Mouse (Mus musculus): Measurements from ENCODE around the gene Slirp. TPM values are rescaled to one million over a fixed set of nuclear protein-coding genes. Genes with fewer than 3 reads are reported as not detected.
"Not testable (repeated sequence)": the region's sequence is repeated elsewhere in the genome, so short reads cannot be mapped to it uniquely, and the experiment has no call there.

The Slirp gene
- polyA plus RNA-seq, 1 experiment: 65.2 TPM

DNA sequence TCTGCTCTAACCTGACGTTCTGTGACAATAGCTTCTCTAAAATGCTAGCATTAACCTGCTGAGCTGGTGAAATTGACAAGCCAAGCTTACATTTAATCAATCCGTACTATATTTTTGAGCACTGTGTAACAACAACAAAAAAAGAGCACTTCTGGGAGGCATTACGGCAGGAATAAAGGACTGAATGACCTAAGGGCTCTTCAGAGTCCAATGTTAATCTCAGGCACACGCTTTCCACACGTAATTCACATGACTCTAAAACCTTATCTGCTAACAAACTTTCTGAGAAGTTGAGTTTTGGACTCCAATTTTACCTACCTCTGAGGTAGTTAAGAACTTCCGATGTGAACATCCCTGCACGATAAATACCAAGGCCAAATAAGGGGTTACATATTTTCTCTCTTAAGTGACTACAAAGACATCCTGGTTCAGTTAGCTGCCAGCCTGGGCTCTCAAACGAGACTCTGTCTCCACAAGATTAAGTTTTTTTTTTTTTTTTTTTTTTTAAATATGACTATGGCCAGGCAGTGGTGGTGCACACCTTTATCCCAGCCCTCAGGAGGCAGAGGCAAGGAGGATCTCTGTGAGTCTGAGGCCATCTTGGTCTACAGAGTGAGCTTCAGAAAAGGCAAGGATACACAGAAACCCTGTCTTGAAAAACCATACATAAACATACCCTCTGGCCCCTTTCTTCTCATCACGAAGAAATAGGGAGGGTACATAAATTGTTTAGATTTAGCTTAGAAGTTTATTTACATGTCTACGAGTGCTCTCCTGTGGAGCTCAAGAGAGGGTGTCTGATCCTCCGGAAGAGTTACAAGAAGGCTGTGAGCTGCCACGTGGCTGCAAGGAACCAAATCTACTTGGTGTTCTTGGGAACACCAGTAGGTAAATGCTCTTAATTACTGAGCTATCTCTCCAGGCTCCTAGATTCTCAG lies 1.2 kb upstream of the Slirp start:
- TF ChIP-seq CTCF (IDR thresholded peaks at IDR 0.05; ENCODE audit: borderline replicate concordance, extremely low read depth, insufficient read depth, insufficient read length) (no peak), POLR2A (IDR thresholded peaks at IDR 0.05; ENCODE audit: borderline replicate concordance, extremely low read depth, insufficient read depth, insufficient read length, poor library complexity, severe bottlenecking) (no peak)
- peak; percentile 45 for DNase-seq (ENCODE audit: low read depth)

GRCm38 (mm10) chr12:87443115-87443699 lies 489 bp upstream of the Slirp start:
- TF ChIP-seq CTCF (IDR thresholded peaks at IDR 0.05; ENCODE audit: borderline replicate concordance, extremely low read depth, insufficient read depth, insufficient read length) (no peak), POLR2A (IDR thresholded peaks at IDR 0.05; ENCODE audit: borderline replicate concordance, extremely low read depth, insufficient read depth, insufficient read length, poor library complexity, severe bottlenecking) (no peak)
- no peak for DNase-seq (ENCODE audit: low read depth)

- TF ChIP-seq POLR2A (IDR thresholded peaks at IDR 0.05; ENCODE audit: borderline replicate concordance, extremely low read depth, insufficient read depth, insufficient read length, poor library complexity, severe bottlenecking): no peak
- TF ChIP-seq CTCF (IDR thresholded peaks at IDR 0.05; ENCODE audit: borderline replicate concordance, extremely low read depth, insufficient read depth, insufficient read length): no peak
- no peak for DNase-seq (ENCODE audit: low read depth)
Measured at GRCm38 (mm10) chr12:87444211-87444610, 515 bp downstream of the Slirp start.

DNA sequence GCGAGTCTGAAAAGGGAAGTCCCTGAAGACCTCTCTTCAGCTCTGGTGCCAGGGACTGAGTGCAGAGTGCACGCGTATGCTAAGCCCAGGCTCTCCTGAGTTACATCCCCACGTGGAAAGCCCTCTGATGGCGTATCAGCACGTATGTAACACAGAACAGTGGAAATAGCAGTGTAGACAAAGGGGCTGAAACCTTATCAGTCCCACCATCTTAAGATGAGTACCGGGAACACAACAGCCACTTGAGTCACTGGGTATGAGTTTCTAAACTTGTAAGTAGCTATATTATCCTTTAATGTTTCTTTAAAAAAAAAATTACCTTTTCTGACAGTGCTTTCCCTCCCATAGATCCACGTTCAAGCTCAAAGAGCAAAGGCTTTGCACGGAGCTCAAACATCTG lies 5.8 kb downstream of the Slirp start:
- DNase-seq (ENCODE audit: low read depth): no peak
- TF ChIP-seq CTCF (IDR thresholded peaks at IDR 0.05; ENCODE audit: borderline replicate concordance, extremely low read depth, insufficient read depth, insufficient read length) (no peak), POLR2A (IDR thresholded peaks at IDR 0.05; ENCODE audit: borderline replicate concordance, extremely low read depth, insufficient read depth, insufficient read length, poor library complexity, severe bottlenecking) (no peak)

DNA sequence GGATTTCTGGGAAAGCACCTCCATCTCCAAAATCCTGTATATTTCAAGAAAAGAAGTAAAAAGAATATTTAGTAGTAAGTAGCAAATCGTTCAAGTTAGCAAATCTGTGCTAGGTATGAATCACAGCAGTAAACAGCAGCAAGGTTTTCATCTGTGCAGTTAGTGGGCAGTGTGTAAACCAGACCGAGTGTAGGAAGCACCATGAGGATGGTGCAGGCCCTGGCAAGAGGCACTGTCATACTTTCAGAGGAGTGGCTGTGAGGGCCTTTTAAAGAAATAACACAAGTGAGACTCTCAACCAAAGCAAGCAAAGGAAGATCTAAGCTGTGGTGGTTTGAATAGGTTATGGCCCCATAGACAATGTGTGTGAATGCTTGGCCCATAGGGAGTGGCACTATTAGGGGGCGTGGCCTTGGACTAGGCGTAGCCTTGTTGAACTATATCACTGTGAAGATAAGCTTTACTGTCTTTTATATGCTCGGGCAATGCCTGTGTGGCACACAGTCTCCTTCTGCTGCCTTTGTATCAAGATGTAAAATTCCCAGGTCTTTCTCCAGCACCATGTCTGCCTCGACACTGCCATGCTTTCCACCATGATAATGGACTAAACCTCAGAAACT lies 21.1 kb downstream of the Slirp start:
- TF ChIP-seq POLR2A (IDR thresholded peaks at IDR 0.05; ENCODE audit: borderline replicate concordance, extremely low read depth, insufficient read depth, insufficient read length, poor library complexity, severe bottlenecking): no peak
- no peak for TF ChIP-seq CTCF (IDR thresholded peaks at IDR 0.05; ENCODE audit: borderline replicate concordance, extremely low read depth, insufficient read depth, insufficient read length)
- DNase-seq (ENCODE audit: low read depth): no peak

GRCm38 (mm10) chr12:87470263-87471136 lies 26.8 kb downstream of the Slirp start:
- DNase-seq (ENCODE audit: low read depth): peak; percentile 3
- TF ChIP-seq POLR2A (IDR thresholded peaks at IDR 0.05; ENCODE audit: borderline replicate concordance, extremely low read depth, insufficient read depth, insufficient read length, poor library complexity, severe bottlenecking) (no peak), CTCF (IDR thresholded peaks at IDR 0.05; ENCODE audit: borderline replicate concordance, extremely low read depth, insufficient read depth, insufficient read length) (no peak)

DNA sequence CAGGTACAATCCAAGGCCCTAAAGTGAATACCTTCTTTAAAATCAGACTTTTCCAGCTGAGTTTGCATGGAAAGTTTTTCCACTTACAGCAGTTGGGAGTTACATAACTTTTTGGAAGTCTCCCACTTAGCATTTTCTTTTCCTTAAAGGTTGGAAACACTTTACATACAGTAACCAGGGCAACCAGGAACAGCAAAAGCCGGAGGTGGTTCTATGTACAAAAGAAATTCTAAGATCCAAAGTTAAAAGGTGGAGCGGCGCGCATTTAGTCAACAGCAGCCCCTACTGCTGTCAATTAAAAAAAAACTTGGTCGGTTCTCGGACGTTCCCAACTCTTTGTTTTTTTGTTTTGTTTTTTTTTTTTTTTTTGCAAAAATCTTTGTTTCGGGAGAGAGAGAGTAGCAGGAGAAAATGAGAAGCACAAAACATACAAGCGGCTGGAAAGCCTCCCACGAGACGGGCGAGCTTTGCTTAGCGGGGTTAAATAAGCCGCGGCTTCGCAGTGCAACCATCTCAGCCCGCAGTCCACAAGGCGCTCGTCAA lies 27.8 kb downstream of the Slirp start:
- no peak for DNase-seq (ENCODE audit: low read depth)
- no peak for TF ChIP-seq POLR2A (IDR thresholded peaks at IDR 0.05; ENCODE audit: borderline replicate concordance, extremely low read depth, insufficient read depth, insufficient read length, poor library complexity, severe bottlenecking)
- TF ChIP-seq CTCF (IDR thresholded peaks at IDR 0.05; ENCODE audit: borderline replicate concordance, extremely low read depth, insufficient read depth, insufficient read length): no peak

DNA sequence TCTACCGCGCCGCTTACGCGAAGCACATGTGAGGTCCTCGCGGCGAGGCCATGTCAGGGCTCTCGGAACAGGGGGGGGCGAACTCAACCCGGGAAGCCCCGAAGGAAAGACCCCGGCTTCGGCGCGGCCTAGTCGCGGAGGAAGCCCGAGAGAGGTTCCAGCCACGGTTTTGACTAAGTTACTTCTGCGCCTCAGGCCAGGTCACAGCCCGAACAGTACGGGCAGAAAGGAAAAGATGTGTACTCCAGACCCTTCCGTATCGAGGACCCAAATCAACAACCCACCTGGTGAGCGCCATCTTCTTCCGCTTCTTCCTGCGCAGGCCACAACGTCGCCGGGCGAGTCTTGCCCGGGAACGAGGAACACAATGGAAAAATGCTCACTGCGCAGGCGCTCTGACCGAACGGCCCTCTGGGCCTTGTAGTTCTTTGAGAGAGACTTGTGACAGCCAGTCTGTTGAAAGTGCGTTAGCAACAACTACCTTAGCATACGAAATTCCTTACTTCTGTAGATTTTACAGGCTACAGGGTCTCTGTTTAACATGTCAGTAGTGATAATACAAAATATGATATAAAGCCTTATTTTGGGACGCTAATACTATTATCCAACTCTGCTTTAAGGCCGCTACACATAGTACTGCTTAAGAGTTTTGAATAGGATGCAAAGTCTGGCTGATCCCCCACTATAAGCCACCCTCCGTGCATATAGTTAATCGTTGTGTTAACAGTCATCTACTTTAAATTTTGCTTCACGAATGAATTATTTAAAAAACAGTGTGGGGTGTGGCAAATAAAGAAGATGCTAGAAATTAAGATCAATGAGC lies 28.5 kb downstream of the Slirp start, which contains the start of gene Snw1:
TSS of gene Snw1 (minus strand) at position 311 of the 823 bp plus-strand sequence.
- peak; percentile 98 for DNase-seq (ENCODE audit: low read depth)
- peak; percentile 79; the same call in 1 of the 2 replicates for TF ChIP-seq POLR2A (IDR thresholded peaks at IDR 0.05; ENCODE audit: borderline replicate concordance, extremely low read depth, insufficient read depth, insufficient read length, poor library complexity, severe bottlenecking)
- TF ChIP-seq CTCF (IDR thresholded peaks at IDR 0.05; ENCODE audit: borderline replicate concordance, extremely low read depth, insufficient read depth, insufficient read length): no peak

DNA sequence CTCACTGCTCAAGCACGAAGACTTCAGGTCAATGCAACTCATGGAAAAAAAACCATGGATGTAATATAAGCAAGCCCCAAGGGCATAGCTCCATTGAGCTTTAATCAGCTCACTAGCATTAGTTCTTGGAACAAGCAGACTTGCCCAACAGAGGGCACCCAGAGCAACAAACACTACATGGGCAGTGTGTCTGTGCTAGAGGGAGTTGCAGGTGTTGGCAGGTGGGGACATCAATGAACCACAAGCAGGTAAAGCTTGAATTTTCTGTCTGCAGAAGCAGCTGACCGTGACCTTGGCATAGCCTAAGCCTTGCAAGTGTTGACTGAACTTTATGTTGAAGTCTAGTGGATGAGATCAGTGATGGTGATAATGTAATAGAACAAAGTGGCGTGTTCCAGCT lies 31.1 kb downstream of the Slirp start:
- DNase-seq (ENCODE audit: low read depth): no peak
- TF ChIP-seq POLR2A (IDR thresholded peaks at IDR 0.05; ENCODE audit: borderline replicate concordance, extremely low read depth, insufficient read depth, insufficient read length, poor library complexity, severe bottlenecking) (no peak), CTCF (IDR thresholded peaks at IDR 0.05; ENCODE audit: borderline replicate concordance, extremely low read depth, insufficient read depth, insufficient read length) (no peak)

GRCm38 (mm10) chr12:87482482-87482881 lies 38.8 kb downstream of the Slirp start:
- not testable (repeated sequence) for DNase-seq (ENCODE audit: low read depth)

DNA sequence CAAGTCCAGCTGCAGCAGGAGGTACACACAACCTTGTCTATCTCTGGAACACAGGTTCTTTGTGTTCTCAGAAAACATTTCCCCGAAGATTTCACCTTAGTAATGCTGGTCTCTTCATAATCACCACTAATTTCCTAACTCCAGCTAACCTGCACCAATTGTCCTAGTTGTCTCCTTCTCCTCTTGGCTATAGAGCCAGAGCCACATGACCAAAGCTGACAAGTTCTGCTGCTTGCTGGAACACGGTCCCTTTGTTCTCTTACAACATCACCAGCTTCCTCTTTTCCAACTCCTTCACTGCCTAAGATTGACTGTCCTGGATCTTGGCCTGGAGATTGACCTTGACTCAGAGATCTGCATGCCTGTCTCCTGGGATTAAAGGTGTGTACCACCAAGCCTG lies 45.0 kb downstream of the Slirp start:
- not testable (repeated sequence) for DNase-seq (ENCODE audit: low read depth)

- DNase-seq (ENCODE audit: low read depth): not testable (repeated sequence)
Measured at GRCm38 (mm10) chr12:87494421-87494820, 50.7 kb downstream of the Slirp start, which contains the start of gene Gm5788. Gene Gm5788 (plus strand): TSS chr12:87494721.
